Comparison of ENCODE assay signal across 10 mouse cellular contexts in the genomic region with DNA sequence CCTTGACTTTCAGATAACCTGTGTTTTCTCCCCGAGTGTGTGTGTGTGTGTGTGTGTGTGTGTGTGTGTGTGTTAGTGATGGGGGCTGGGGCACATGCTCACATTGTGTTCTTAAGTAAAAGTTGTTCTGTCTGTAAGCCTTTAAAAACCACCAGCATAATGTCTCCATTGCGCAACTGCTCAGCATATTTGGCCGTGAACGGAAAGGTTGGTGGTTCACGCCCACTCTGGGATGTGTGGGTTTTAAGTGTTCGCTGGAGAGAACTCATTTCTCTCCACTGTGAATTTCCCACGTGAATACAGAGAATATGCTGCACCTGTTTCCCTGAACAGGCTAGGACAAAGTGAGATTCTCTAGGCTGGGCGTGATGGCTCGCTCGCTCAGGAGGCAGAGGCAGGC.
DNase-seq lines count a peak whose midpoint lies in the region; ATAC-seq lines count a peak whose summit lies in the region.
"Had no signal": no experiment of that assay in that cellular context is flagged by ENCODE, and none has a peak within 500 bp of the region (broad histone marks: within the 10 kb centered on the region; RNA-seq: fewer than 3 reads in every experiment).

No protein-coding gene starts in this region.

- H3K9me3 ChIP-seq in kidney, embryonic 16.5 days (ENCODE audit: low read length): no peaks in the 10 kb centered on the region
- no peaks in the 10 kb centered on the region for H3K9me3 ChIP-seq in lung, embryonic 15.5 days

- ATAC-seq in kidney, embryonic 16.5 days (ENCODE audit: low FRiP score, low TSS enrichment): no peak
- no peak for ATAC-seq in lung, embryonic 15.5 days (ENCODE audit: borderline replicate concordance, extremely low read depth, low FRiP score, low TSS enrichment)

- H3K4me3 ChIP-seq in kidney, embryonic 16.5 days (ENCODE audit: low read length): no peak overlapping the region
- H3K4me3 ChIP-seq in lung, embryonic 15.5 days: no peak overlapping the region

- H3K4me1 ChIP-seq in kidney, embryonic 16.5 days (ENCODE audit: insufficient read depth, low read length): peaks cover 26% of the 10 kb centered on the region
- H3K4me1 ChIP-seq in lung, embryonic 15.5 days: peaks cover 29% of the 10 kb centered on the region

- no peak for DNase-seq in kidney, adult 18-20 months
- DNase-seq in R1 (ENCODE audit: low read depth, low spot score): peak; percentile 41
- DNase-seq in fibroblast of lung, adult 2 months (ENCODE audit: low read depth): peak; percentile 60
- DNase-seq in gastrocnemius, postnatal 10 days: no peak
- DNase-seq in heart, adult 8-10 months (ENCODE audit: low spot score): no peak
- no peak for DNase-seq in layer of hippocampus, postnatal 14 days (ENCODE audit: low spot score in 2 of 2)
- DNase-seq: cerebellum, postnatal 10 days had no signal

- H3K4me2 ChIP-seq in kidney, embryonic 16.5 days (replicated peaks; ENCODE audit: low read depth, low read length): peak overlapping the region; percentile 50
- H3K4me2 ChIP-seq in lung, embryonic 15.5 days: peak overlapping the region; percentile 51

- no peak overlapping the region for H3K9ac ChIP-seq in kidney, embryonic 16.5 days (replicated peaks; ENCODE audit: low read length)
- H3K9ac ChIP-seq in lung, embryonic 15.5 days: no peak overlapping the region

- 87% methylated on average over 10 of the region's 10 CpGs for WGBS in kidney, embryonic 16.5 days
- WGBS in lung, embryonic 15.5 days: 71% methylated on average over 10 of the region's 10 CpGs

- H3K36me3 ChIP-seq in kidney, embryonic 16.5 days (ENCODE audit: insufficient read depth, low read length): peaks cover 15% of the 10 kb centered on the region
- no peaks in the 10 kb centered on the region for H3K36me3 ChIP-seq in lung, embryonic 15.5 days

- H3K27ac ChIP-seq in kidney, embryonic 16.5 days (ENCODE audit: low read length): no peak overlapping the region
- peak overlapping the region; percentile 67; the same call in 1 of the 2 replicates for H3K27ac ChIP-seq in lung, embryonic 15.5 days
- H3K27ac ChIP-seq: macrophage had no signal

- H3K27me3 ChIP-seq in kidney, embryonic 16.5 days (ENCODE audit: insufficient read depth, low read length): no peaks in the 10 kb centered on the region
- H3K27me3 ChIP-seq in lung, embryonic 15.5 days: no peaks in the 10 kb centered on the region

Comparison
In these comparisons a context has a peak if more than half of its experiments do, and no peak if none do; other contexts are left out.
1. DNase-seq: peak in R1 (single experiment) and fibroblast of lung, adult 2 months (single experiment); none in kidney, adult 18-20 months (single experiment), gastrocnemius, postnatal 10 days (single experiment), heart, adult 8-10 months (single experiment) and layer of hippocampus, postnatal 14 days (0 of 2).